Mouse (Mus musculus) left cerebral cortex, postnatal 25 days (tissue): ENCODE measurements at regions not wholly inside any gene's neighbourhood (a gene's known extent, or its start where the extent isn't known, plus 50 kb on each side); places are given as distances from the start of the nearest gene placed in this dataset.

Experiments used
- DNase-seq, 2 experiments: peaks; one replicate each; pipeline ENCODE4 v3.0.0; 2022; ENCODE audit warnings: low spot score in 2 of 2, mixed read lengths in 1 of 2
- intact Hi-C: fragments of 180-260 bp; cut with DNase I; formaldehyde crosslinking; loops from one replicate; pipeline ENCODE4 v1.15.1; 2025

DNA sequence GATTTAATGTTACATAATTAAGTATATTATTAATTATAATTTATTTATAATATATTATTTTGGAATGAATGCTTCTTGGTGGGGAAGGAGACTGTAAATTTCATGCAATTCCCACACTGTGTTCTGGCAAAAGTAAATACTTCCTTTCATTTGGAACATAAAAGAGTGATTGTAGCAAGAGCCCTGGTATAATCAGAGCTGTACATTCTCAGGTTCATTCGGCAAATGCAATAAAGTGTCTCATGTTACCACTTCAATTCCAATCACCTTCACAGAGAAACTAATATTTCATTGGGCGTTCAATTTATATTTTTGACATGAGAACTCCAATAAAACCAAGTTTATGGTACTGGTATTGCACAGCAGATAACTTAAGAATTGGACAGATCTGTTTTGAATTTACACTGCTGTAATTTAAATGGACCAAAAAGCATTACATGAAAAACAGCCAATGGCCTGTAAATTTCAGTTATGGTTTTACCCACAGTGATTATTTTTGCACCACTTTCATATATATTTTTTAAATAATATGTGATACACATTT lies 569.0 kb downstream of the Pcdh7 start:
- DNase-seq = no peak
- intact Hi-C loops = no loop called here

DNA sequence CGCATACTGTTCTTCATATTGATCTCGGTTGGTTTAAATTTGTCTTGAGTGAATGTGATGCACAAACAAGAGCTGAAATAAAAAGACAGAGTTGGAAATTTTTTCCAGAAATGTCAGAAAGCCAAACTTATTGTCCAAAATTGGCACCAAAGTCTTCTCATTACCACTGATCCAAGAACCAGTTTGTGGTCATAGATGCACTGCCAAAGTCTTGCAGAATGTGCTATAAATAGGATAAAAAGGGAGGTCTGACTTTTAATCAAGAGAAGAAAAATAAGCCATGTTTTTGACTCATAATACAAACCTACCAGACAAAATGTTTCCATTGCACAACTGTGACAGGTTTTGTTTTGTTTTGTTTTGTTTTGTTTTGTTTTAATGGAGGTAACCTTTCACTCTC lies 573.5 kb downstream of the Pcdh7 start:
- no peak for DNase-seq
- intact Hi-C loops = no loop called here

GRCm38 (mm10) chr5:58294903-58295302 lies 577.1 kb downstream of the Pcdh7 start:
- DNase-seq = no peak

GRCm38 (mm10) chr5:58331356-58331755 lies 613.6 kb downstream of the Pcdh7 start:
- intact Hi-C loops = no loop called here
- DNase-seq = peak in 1 of 2 experiments; percentile 73

More at GRCm38 (mm10) chr5:58294903-58295302, 577.1 kb downstream of the Pcdh7 start:
- intact Hi-C loops = no loop called here
